Mouse (Mus musculus) limb, embryonic 15.5 days (tissue): Measurements from ENCODE around the gene Rita1. TPM values are rescaled to one million over a fixed set of nuclear protein-coding genes. Genes with fewer than 3 reads are reported as not detected.
A peak's percentile ranks its signal among the peaks of the same experiment; 100 is the strongest.

Experiments used
- ATAC-seq: fragments of 200-750 bp; cut with Nextera tagmentation; 2 replicates; pipeline ENCODE4 v1.8.0; 2017; ENCODE audit warnings: low read depth, moderate TSS enrichment; ENCODE audit not compliant: insufficient number of reproducible peaks, low FRiP score, low TSS enrichment
- H3K27ac ChIP-seq: fragments of 300-500 bp; sonication (generic); 2 replicates; pipeline ENCODE4 v1.5.1; 2015; ENCODE audit warnings: moderate library complexity, mild to moderate bottlenecking, inconsistent platforms
- H3K27me3 ChIP-seq: fragments of 300-500 bp; sonication (generic); 2 replicates; pipeline ENCODE4 v1.6.1; 2015; ENCODE audit warnings: inconsistent platforms
- H3K36me3 ChIP-seq: fragments of 300-500 bp; sonication (generic); 2 replicates; pipeline ENCODE4 v1.6.1; 2015; ENCODE audit warnings: inconsistent platforms
- H3K4me1 ChIP-seq: fragments of 300-500 bp; sonication (generic); 2 replicates; pipeline ENCODE4 v1.6.1; 2015; ENCODE audit warnings: inconsistent platforms
- H3K4me2 ChIP-seq: fragments of 300-500 bp; sonication (generic); 2 replicates; pipeline ENCODE4 v1.6.1; 2015; ENCODE audit warnings: mild to moderate bottlenecking, inconsistent platforms
- H3K4me3 ChIP-seq: fragments of 300-500 bp; sonication (generic); 2 replicates; pipeline ENCODE4 v1.5.1; 2015; ENCODE audit warnings: mild to moderate bottlenecking, inconsistent platforms
- H3K9ac ChIP-seq: fragments of 300-500 bp; sonication (generic); 2 replicates; pipeline ENCODE4 v1.6.1; 2015; ENCODE audit warnings: inconsistent platforms
- H3K9me3 ChIP-seq: fragments of 300-500 bp; sonication (generic); 2 replicates; pipeline ENCODE4 v1.6.1; 2016; ENCODE audit warnings: inconsistent platforms
- WGBS: fragments of 180-500 bp; shearing (Covaris S2); methylation state at CpG from one replicate; pipeline ENCODE4 v1.1.7; 2015; 5-methylcytosine and 5-hydroxymethylcytosine counted together
- polyA plus RNA-seq: library from polyadenylated mRNA; unstranded; fragments of >200 nt; fragmentation: Nextera tagmentation; extraction: Ambion mirVana; gene quantifications from 2 replicates; pipeline ENCODE4 v1.2.1, GENCODE M21; 2015

Gene Rita1
- polyA plus RNA-seq, 1 experiment from 2014 or later, result 13.8 TPM

- ATAC-seq, result peak; percentile 41
- Histone ChIP-seq H3K4me3 (no peak overlapping the region), H3K4me2 (peak overlapping the region; percentile 24; the same call in 1 of the 2 replicates), H3K27ac (peak overlapping the region; percentile 83), H3K9me3 (no peaks in the 10 kb centered on the region), H3K4me1 (peaks cover 94% of the 10 kb centered on the region), H3K27me3 (no peaks in the 10 kb centered on the region), H3K36me3 (no peaks in the 10 kb centered on the region), H3K9ac (0 out of 2 replicates have a peak overlapping the region, but pooled peaks have one; percentile 4)
- 9% methylated on average over 21 of the region's 21 CpGs for WGBS
These were observed 45.1 kb downstream of the Rita1 start for GRCm38 (mm10) chr5:120567253-120567701.

- Histone ChIP-seq H3K9me3 (no peaks in the 10 kb centered on the region), H3K4me1 (peaks cover 96% of the 10 kb centered on the region), H3K27me3 (no peaks in the 10 kb centered on the region), H3K4me3 (no peak overlapping the region), H3K27ac (peak overlapping the region; percentile 83), H3K36me3 (no peaks in the 10 kb centered on the region), H3K4me2 (peak overlapping the region; percentile 24; the same call in 1 of the 2 replicates), H3K9ac (0 out of 2 replicates have a peak overlapping the region, but pooled peaks have one; percentile 4)
- WGBS, result 27% methylated on average over 9 of the region's 9 CpGs
- no peak for ATAC-seq
These were observed 45.6 kb downstream of the Rita1 start for GRCm38 (mm10) chr5:120566681-120567252.

DNA sequence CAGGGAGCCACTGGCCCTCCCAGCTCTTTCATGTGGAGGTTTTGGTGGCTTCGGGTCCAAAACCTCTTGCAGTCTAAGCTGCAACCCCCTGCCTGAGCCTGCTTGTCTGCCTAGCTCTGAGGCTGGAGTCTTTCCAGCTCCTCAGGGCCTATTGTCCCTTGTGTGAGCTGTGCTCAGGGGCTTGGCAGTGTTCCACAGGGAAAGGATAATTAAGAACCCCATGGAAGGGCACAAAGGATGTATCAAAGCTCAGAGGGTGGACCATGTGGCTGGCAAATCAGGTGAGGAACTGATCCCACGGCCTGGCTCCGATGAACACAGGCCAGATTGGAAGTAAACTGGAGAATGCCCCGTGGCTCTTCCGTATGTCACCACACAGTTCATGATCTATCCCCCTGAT, 46.3 kb downstream of the Rita1 start:
- H3K4me3 ChIP-seq, result no peak overlapping the region
- peaks cover 91% of the 10 kb centered on the region for H3K4me1 ChIP-seq
- no peaks in the 10 kb centered on the region for H3K36me3 ChIP-seq
- no peak overlapping the region for H3K4me2 ChIP-seq
- H3K9me3 ChIP-seq, result no peaks in the 10 kb centered on the region
- H3K27ac ChIP-seq, result peak overlapping the region; percentile 83
- 43% methylated on average over 5 of the region's 5 CpGs for WGBS
- no peaks in the 10 kb centered on the region for H3K27me3 ChIP-seq
- ATAC-seq, result no peak
- H3K9ac ChIP-seq, result no peak overlapping the region

- no peak for ATAC-seq
These were observed 47.1 kb downstream of the Rita1 start for GRCm38 (mm10) chr5:120565171-120565905.

DNA sequence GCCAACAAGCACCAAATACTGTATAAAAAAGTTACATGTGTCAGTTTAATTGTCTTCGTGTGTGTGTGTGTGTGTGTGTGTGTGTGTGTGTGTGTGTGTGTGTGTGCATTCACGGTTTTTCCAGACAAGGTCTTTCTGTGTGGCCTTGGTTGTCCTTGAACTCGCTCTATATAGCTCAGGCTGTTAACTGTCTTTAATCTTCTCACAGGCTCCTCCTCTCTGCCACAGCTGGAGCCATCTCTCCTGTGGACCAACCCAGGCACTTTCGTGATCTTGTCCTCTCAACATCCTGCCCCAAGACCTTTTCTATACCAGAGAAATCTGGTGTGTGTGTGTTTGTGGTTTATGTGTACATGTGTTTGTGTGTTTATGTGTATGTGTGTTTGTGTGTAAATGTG, 48.5 kb downstream of the Rita1 start:
- Histone ChIP-seq H3K27ac (peak overlapping the region; percentile 89), H3K9ac (no peak overlapping the region), H3K4me1 (peaks cover 88% of the 10 kb centered on the region), H3K4me2 (no peak overlapping the region), H3K27me3 (no peaks in the 10 kb centered on the region), H3K4me3 (no peak overlapping the region), H3K9me3 (no peaks in the 10 kb centered on the region), H3K36me3 (no peaks in the 10 kb centered on the region)
- no peak for ATAC-seq
- WGBS, result 20% methylated on average over 4 of the region's 4 CpGs

More at GRCm38 (mm10) chr5:120565171-120565905, 47.1 kb downstream of the Rita1 start:
- H3K9me3 ChIP-seq, result no peaks in the 10 kb centered on the region
- no peak overlapping the region for H3K9ac ChIP-seq
- H3K36me3 ChIP-seq, result no peaks in the 10 kb centered on the region
- 0 out of 2 replicates have a peak overlapping the region, but pooled peaks have one; percentile 1 for H3K4me2 ChIP-seq
- peaks cover 91% of the 10 kb centered on the region for H3K4me1 ChIP-seq
- no peak overlapping the region for H3K4me3 ChIP-seq
- H3K27ac ChIP-seq, result 0 out of 2 replicates have a peak overlapping the region, but pooled peaks have one; percentile 83
- 41% methylated on average over 14 of the region's 15 CpGs for WGBS
- H3K27me3 ChIP-seq, result no peaks in the 10 kb centered on the region

DNA sequence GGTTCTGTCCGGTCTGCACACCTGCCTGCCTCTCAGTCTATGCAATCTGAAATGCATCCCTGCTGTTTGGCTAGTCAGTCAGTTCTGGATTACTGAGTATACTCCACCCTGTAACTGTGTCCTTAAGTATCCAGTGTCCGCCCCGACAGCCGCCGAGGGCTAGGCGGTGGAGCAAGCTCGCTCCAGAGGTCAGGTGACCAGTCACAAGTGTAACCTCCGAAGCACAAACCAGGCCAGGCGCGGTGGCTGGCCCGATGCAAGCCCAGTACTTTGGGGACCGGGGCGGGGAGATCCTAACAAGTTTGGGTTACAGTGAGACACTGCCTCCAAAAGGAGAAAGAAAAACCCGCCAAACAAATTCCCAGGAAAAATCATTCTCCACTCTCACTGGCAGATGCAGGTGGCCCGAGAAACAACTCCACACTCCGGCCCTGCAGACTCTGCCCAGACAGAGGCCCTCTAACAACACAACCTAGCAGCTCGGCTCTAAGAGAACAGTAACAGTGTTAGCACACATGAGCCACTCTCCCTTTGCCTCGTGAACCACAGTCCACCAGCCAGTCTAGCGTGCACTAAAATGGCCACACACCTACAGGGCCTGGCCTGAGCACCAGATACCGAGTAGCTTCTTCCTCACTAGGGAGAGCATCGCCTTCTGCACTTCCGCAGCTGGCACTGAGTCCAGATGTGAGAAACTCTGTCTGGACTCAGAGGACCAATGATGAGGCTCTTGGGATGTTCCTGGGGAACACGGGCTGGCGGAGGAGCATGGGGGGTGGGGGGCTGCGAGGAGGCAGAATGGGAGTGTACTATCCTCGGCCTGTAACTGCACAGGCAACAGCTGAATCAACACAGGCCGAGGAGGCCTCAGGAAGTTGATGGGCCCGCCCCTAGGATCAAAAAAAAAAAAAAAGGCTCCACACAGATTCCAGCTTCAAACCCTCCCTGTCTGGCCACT, 49.2 kb downstream of the Rita1 start:
- Histone ChIP-seq H3K27me3 (no peaks in the 10 kb centered on the region), H3K4me3 (no peak overlapping the region), H3K4me2 (0 out of 2 replicates have a peak overlapping the region, but pooled peaks have one; percentile 12), H3K9ac (no peak overlapping the region; the same call in 1 of the 2 replicates), H3K36me3 (no peaks in the 10 kb centered on the region), H3K9me3 (no peaks in the 10 kb centered on the region), H3K4me1 (peaks cover 88% of the 10 kb centered on the region), H3K27ac (peak overlapping the region; percentile 89)
- ATAC-seq, result peak; percentile 45; the same call in 1 of the 2 replicates
- WGBS, result 36% methylated on average over 28 of the region's 28 CpGs

- ATAC-seq, result peak; percentile 46
- Histone ChIP-seq H3K27me3 (no peaks in the 10 kb centered on the region), H3K4me1 (peaks cover 70% of the 10 kb centered on the region), H3K4me3 (no peak overlapping the region), H3K9me3 (no peaks in the 10 kb centered on the region), H3K27ac (peak overlapping the region; percentile 55), H3K36me3 (peaks cover 15% of the 10 kb centered on the region), H3K9ac (no peak overlapping the region), H3K4me2 (peak overlapping the region; percentile 38)
- WGBS, result 24% methylated on average over 16 of the region's 16 CpGs
These were observed 51.6 kb downstream of the Rita1 start for GRCm38 (mm10) chr5:120560616-120561311.

DNA sequence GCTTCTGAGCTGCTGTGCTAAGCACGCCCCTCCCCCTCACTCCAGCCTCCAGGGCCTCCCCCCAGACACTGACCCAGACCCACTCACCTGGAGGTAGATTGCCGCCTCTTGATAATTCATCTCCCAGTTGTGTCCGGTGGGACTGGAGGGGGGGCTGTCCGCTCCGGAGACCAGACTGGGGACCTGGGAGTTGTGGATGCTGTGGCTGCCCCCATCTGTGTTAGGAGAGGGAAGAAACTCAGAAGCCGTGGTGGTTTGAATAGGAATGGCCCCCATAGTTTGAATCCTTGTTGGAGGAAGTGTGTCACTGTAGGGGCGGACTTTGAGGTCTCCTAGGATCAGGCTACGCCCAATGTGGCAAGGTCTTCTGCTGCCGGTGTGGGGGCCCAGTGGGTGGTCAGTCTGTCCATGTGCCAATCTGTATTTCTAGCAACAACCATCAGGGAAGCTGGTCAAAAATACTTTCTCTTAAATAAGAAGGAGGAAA, 52.2 kb downstream of the Rita1 start:
- peaks cover 20% of the 10 kb centered on the region for H3K36me3 ChIP-seq
- H3K4me1 ChIP-seq, result peaks cover 64% of the 10 kb centered on the region
- ATAC-seq, result no peak
- H3K4me3 ChIP-seq, result peak overlapping the region; percentile 3; the same call in 1 of the 2 replicates
- 62% methylated on average over 9 of the region's 9 CpGs for WGBS
- H3K9ac ChIP-seq, result no peak overlapping the region
- H3K4me2 ChIP-seq, result peak overlapping the region; percentile 38; the same call in 1 of the 2 replicates
- H3K27me3 ChIP-seq, result no peaks in the 10 kb centered on the region
- H3K27ac ChIP-seq, result peak overlapping the region; percentile 55
- no peaks in the 10 kb centered on the region for H3K9me3 ChIP-seq

DNA sequence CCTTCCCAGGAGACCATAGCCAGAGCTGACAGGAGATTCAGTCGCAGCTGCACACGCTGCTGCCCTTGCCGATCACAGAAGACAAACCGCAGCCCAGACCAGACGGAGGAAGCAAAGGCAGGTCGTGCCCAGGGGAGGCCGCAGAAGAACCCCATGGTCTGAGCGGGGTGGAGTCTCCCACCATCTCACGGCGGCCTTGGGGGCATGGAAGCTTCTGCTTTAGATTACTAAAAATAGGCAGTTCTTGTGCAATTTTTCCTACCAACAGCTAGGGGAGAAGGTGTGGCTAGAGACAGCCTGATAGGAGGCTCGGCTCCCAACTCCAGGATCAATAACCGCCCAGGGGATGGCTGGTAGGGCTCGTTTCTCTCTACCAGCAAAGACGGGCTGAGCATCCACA, 53.6 kb downstream of the Rita1 start:
- 52% methylated on average over 14 of the region's 14 CpGs for WGBS
- H3K4me2 ChIP-seq, result no peak overlapping the region

GRCm38 (mm10) chr5:120558041-120558440, 54.3 kb downstream of the Rita1 start:
- Histone ChIP-seq H3K36me3 (peaks cover 38% of the 10 kb centered on the region), H3K9me3 (no peaks in the 10 kb centered on the region), H3K27me3 (no peaks in the 10 kb centered on the region), H3K4me1 (peaks cover 45% of the 10 kb centered on the region), H3K4me2 (no peak overlapping the region), H3K9ac (no peak overlapping the region), H3K4me3 (no peak overlapping the region), H3K27ac (no peak overlapping the region)
- 71% methylated on average over 8 of the region's 8 CpGs for WGBS
- no peak for ATAC-seq

More for the DNA sequence above, 53.6 kb downstream of the Rita1 start:
- Histone ChIP-seq H3K9ac (no peak overlapping the region), H3K4me1 (peaks cover 52% of the 10 kb centered on the region), H3K4me3 (no peak overlapping the region), H3K27ac (no peak overlapping the region), H3K27me3 (no peaks in the 10 kb centered on the region), H3K36me3 (peaks cover 31% of the 10 kb centered on the region), H3K9me3 (no peaks in the 10 kb centered on the region)
- ATAC-seq, result no peak

DNA sequence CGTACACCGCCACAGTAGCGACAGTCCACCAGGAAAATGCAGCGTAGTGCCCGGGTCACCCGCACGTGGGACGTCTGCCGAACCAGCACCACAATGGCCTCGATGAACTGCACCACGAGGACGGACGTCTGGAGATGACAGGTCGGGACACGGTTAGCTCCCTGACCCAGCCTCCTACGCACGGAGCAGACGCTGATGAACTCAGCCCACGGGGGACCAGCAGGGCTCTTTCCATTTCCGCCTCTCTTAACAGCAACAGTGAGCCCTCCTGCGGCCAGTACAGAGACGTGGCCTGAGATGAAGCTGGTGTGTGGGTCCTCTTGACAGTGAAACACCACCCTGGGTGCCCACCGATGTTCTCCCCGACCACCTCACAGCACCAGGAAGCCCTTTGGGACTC, 56.5 kb downstream of the Rita1 start:
- Histone ChIP-seq H3K4me2 (no peak overlapping the region), H3K27me3 (no peaks in the 10 kb centered on the region), H3K9me3 (no peaks in the 10 kb centered on the region), H3K4me1 (peaks cover 30% of the 10 kb centered on the region), H3K27ac (no peak overlapping the region), H3K4me3 (no peak overlapping the region), H3K9ac (no peak overlapping the region), H3K36me3 (peaks cover 56% of the 10 kb centered on the region)
- 85% methylated on average over 24 of the region's 24 CpGs for WGBS
- ATAC-seq, result no peak
